Mouse (Mus musculus): ENCODE measurements at regions not wholly inside any gene's neighbourhood (a gene's known extent, or its start where the extent isn't known, plus 50 kb on each side); places are given as distances from the start of the nearest gene placed in this dataset.

GRCm38 (mm10) chr12:9237538-9237937, 207.7 kb downstream of the Ttc32 start:
- TF ChIP-seq EP300 (IDR thresholded peaks at IDR 0.05; ENCODE audit: insufficient read depth, low read depth, low read length) (peak; percentile 70; the same call in 1 of the 2 replicates), POLR2A (IDR thresholded peaks at IDR 0.05; ENCODE audit: insufficient read depth, low read depth, low read length) (no peak)
- no peak overlapping the region for H3K9ac ChIP-seq (ENCODE audit: low read depth, low read length)
- intact Hi-C loops (cut with DNase I), result loop anchor here (5.0 to 10.0 kb wide), 2 partner anchors 160 to 987 kb away; no protein-coding TSS in a partner anchor
- H3K4me1 ChIP-seq (ENCODE audit: control insufficient read depth, insufficient read depth, low read length), result peaks cover 2% of the 10 kb centered on the region
- H3K79me2 ChIP-seq (replicated peaks; ENCODE audit: control insufficient read depth, insufficient read depth, low read length), result no peaks in the 10 kb centered on the region
- H3K4me3 ChIP-seq, result no peak overlapping the region
- no peaks in the 10 kb centered on the region for H3K27me3 ChIP-seq (ENCODE audit: control insufficient read depth, insufficient read depth, low read length)
- no peaks in the 10 kb centered on the region for H3K36me3 ChIP-seq (ENCODE audit: control insufficient read depth, insufficient read depth, low read length)
- WGBS, result 39% methylated on average over 6 of the region's 6 CpGs
- DNase-seq, result peak in 1 of 2 experiments; percentile 49
- H3K27ac ChIP-seq, result no peak overlapping the region

GRCm38 (mm10) chr12:9237955-9238354, 208.2 kb downstream of the Ttc32 start:
- no peaks in the 10 kb centered on the region for H3K36me3 ChIP-seq (ENCODE audit: control insufficient read depth, insufficient read depth, low read length)
- WGBS, result 52% methylated on average over 1 of the region's 1 CpGs
- TF ChIP-seq EP300 (IDR thresholded peaks at IDR 0.05; ENCODE audit: insufficient read depth, low read depth, low read length), result no peak
- no peak for TF ChIP-seq POLR2A (IDR thresholded peaks at IDR 0.05; ENCODE audit: insufficient read depth, low read depth, low read length)
- TF ChIP-seq CTCF (IDR thresholded peaks at IDR 0.05), result no peak
- H3K79me2 ChIP-seq (replicated peaks; ENCODE audit: control insufficient read depth, insufficient read depth, low read length), result no peaks in the 10 kb centered on the region
- DNase-seq, result no peak
- H3K4me3 ChIP-seq, result no peak overlapping the region
- H3K4me1 ChIP-seq (ENCODE audit: control insufficient read depth, insufficient read depth, low read length), result peaks cover 2% of the 10 kb centered on the region
- intact Hi-C loops (cut with DNase I), result loop anchor here (5.0 to 10.0 kb wide), 2 partner anchors 161 to 987 kb away; no protein-coding TSS in a partner anchor
- no peak overlapping the region for H3K9ac ChIP-seq (ENCODE audit: low read depth, low read length)
- H3K27ac ChIP-seq, result no peak overlapping the region
- H3K27me3 ChIP-seq (ENCODE audit: control insufficient read depth, insufficient read depth, low read length), result no peaks in the 10 kb centered on the region

- H3K4me1 ChIP-seq (ENCODE audit: control insufficient read depth, insufficient read depth, low read length), result no peaks in the 10 kb centered on the region
- DNase-seq, result no peak
- H3K27me3 ChIP-seq (ENCODE audit: control insufficient read depth, insufficient read depth, low read length), result no peaks in the 10 kb centered on the region
- TF ChIP-seq CTCF (IDR thresholded peaks at IDR 0.05) (no peak), EP300 (IDR thresholded peaks at IDR 0.05; ENCODE audit: insufficient read depth, low read depth, low read length) (no peak)
- H3K9ac ChIP-seq (ENCODE audit: low read depth, low read length), result no peak overlapping the region
- WGBS, result 59% methylated on average over 5 of the region's 5 CpGs
- H3K4me3 ChIP-seq, result no peak overlapping the region
- H3K27ac ChIP-seq, result no peak overlapping the region
- no peaks in the 10 kb centered on the region for H3K79me2 ChIP-seq (replicated peaks; ENCODE audit: control insufficient read depth, insufficient read depth, low read length)
- intact Hi-C loops (cut with DNase I), result no loop called here
- no peaks in the 10 kb centered on the region for H3K36me3 ChIP-seq (ENCODE audit: control insufficient read depth, insufficient read depth, low read length)
Observed at GRCm38 (mm10) chr12:9247506-9247905, 217.7 kb downstream of the Ttc32 start.

- no peaks in the 10 kb centered on the region for H3K4me1 ChIP-seq (ENCODE audit: control insufficient read depth, insufficient read depth, low read length)
- H3K4me3 ChIP-seq, result no peak overlapping the region
- DNase-seq, result peak; percentile 41 to 62
- 26% methylated on average over 5 of the region's 5 CpGs for WGBS
- H3K27ac ChIP-seq, result no peak overlapping the region
- H3K36me3 ChIP-seq (ENCODE audit: control insufficient read depth, insufficient read depth, low read length), result no peaks in the 10 kb centered on the region
- intact Hi-C loops (cut with DNase I), result loop anchor here (2.0 to 5.0 kb wide), 2 partner anchors 81 to 321 kb away; partner anchors contain the start of gene Osr1
- no peak overlapping the region for H3K9ac ChIP-seq (ENCODE audit: low read depth, low read length)
- H3K79me2 ChIP-seq (replicated peaks; ENCODE audit: control insufficient read depth, insufficient read depth, low read length), result no peaks in the 10 kb centered on the region
- peak; percentile 83 for TF ChIP-seq CTCF (IDR thresholded peaks at IDR 0.05)
- TF ChIP-seq EP300 (IDR thresholded peaks at IDR 0.05; ENCODE audit: insufficient read depth, low read depth, low read length), result no peak
- no peaks in the 10 kb centered on the region for H3K27me3 ChIP-seq (ENCODE audit: control insufficient read depth, insufficient read depth, low read length)
Observed at GRCm38 (mm10) chr12:9251772-9252171, 222.0 kb downstream of the Ttc32 start.

- H3K27ac ChIP-seq, result no peak overlapping the region
- no peak overlapping the region for H3K9ac ChIP-seq (ENCODE audit: low read depth, low read length)
- intact Hi-C loops (cut with DNase I), result loop anchor here (2.0 to 5.0 kb wide), 2 partner anchors 79 to 319 kb away; partner anchors contain the start of gene Osr1
- TF ChIP-seq CTCF (IDR thresholded peaks at IDR 0.05) (no peak), POLR2A (IDR thresholded peaks at IDR 0.05; ENCODE audit: insufficient read depth, low read depth, low read length) (no peak), EP300 (IDR thresholded peaks at IDR 0.05; ENCODE audit: insufficient read depth, low read depth, low read length) (no peak)
- no peaks in the 10 kb centered on the region for H3K36me3 ChIP-seq (ENCODE audit: control insufficient read depth, insufficient read depth, low read length)
- H3K27me3 ChIP-seq (ENCODE audit: control insufficient read depth, insufficient read depth, low read length), result no peaks in the 10 kb centered on the region
- 51% methylated on average over 19 of the region's 19 CpGs for WGBS
- H3K4me3 ChIP-seq, result no peak overlapping the region
- H3K79me2 ChIP-seq (replicated peaks; ENCODE audit: control insufficient read depth, insufficient read depth, low read length), result no peaks in the 10 kb centered on the region
- DNase-seq, result no peak
- H3K4me1 ChIP-seq (ENCODE audit: control insufficient read depth, insufficient read depth, low read length), result no peaks in the 10 kb centered on the region
Observed at GRCm38 (mm10) chr12:9253306-9254074, 223.7 kb downstream of the Ttc32 start.

- intact Hi-C loops (cut with DNase I), result loop anchor here (5.0 kb wide), 1 partner anchor 318 kb away; the partner anchor contains the start of gene Osr1
- 87% methylated on average over 6 of the region's 6 CpGs for WGBS
Observed at GRCm38 (mm10) chr12:9254301-9254860, 224.6 kb downstream of the Ttc32 start.

More at GRCm38 (mm10) chr12:9254301-9254860, 224.6 kb downstream of the Ttc32 start:
- Histone ChIP-seq H3K4me3 (no peak overlapping the region), H3K36me3 (ENCODE audit: control insufficient read depth, insufficient read depth, low read length) (no peaks in the 10 kb centered on the region), H3K79me2 (replicated peaks; ENCODE audit: control insufficient read depth, insufficient read depth, low read length) (no peaks in the 10 kb centered on the region), H3K4me1 (ENCODE audit: control insufficient read depth, insufficient read depth, low read length) (no peaks in the 10 kb centered on the region), H3K27ac (no peak overlapping the region), H3K27me3 (ENCODE audit: control insufficient read depth, insufficient read depth, low read length) (no peaks in the 10 kb centered on the region), H3K9ac (ENCODE audit: low read depth, low read length) (no peak overlapping the region)
- no peak for TF ChIP-seq POLR2A (IDR thresholded peaks at IDR 0.05; ENCODE audit: insufficient read depth, low read depth, low read length)
- no peak for TF ChIP-seq EP300 (IDR thresholded peaks at IDR 0.05; ENCODE audit: insufficient read depth, low read depth, low read length)
- TF ChIP-seq CTCF (IDR thresholded peaks at IDR 0.05), result no peak
- no peak for DNase-seq
